Mouse (Mus musculus): ENCODE results near the gene Synj2.

GRCm38 (mm10) chr17:5966706-5967105 lies 25.6 kb downstream of the Synj2 start:
- no peak for TF ChIP-seq CTCF (IDR thresholded peaks at IDR 0.05; ENCODE audit: extremely low read depth, insufficient read depth, insufficient read length, insufficient replicate concordance)
- TF ChIP-seq POLR2A (IDR thresholded peaks at IDR 0.05; ENCODE audit: low read depth, low read length) = no peak
